Mouse (Mus musculus) right cerebral cortex, postnatal 10 days (tissue): ENCODE results near the gene Pik3r2.

Source experiments
- DNase-seq, 2 experiments: peaks; one replicate each; pipeline ENCODE4 v3.0.0; 2021; ENCODE audit warnings: low spot score in 2 of 2

The Pik3r2 gene

GRCm38 (mm10) chr8:70757523-70758307 lies 18.8 kb downstream of the Pik3r2 start:
- DNase-seq: peak; percentile 64 to 70

- peak in 1 of 2 experiments; percentile 31 for DNase-seq
Measured at GRCm38 (mm10) chr8:70756476-70757040, 20.0 kb downstream of the Pik3r2 start.

DNA sequence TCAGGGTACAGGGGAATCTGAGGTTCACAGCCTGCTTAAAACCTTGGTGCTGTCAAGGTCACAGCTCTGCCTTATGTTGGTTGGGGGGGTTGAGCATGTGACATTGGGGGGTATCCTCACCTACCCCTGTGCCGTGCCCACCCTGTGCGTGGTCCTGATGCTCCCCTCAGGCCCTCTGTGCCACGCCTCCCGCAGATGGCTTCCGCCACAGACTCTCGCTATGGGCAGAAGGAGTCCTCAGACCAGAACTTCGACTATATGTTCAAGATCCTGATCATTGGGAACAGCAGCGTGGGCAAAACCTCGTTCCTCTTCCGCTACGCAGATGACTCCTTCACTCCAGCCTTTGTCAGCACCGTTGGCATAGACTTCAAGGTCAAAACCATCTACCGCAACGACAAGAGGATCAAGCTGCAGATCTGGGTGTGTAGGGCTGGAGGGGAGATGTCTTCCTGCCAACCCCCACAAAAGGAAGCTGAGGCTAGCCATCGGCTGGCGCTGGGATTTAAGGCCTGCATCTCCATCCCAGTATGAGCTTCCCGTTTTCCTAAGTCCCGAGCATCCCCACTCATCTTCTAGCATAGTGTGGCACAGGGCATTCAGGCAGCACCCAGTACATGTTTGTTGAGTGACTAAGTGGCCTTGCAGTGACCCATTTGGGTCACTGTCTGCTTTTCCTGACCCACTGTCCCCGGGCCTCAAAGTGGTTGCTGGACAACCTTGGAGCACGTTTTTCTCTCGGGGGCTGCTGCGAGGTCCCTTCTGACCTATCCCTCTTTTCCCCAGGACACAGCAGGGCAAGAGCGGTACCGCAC lies 20.6 kb downstream of the Pik3r2 start:
- peak; percentile 44 to 50 for DNase-seq

- peak; percentile 90 for DNase-seq
Measured at GRCm38 (mm10) chr8:70754871-70755660, 21.4 kb downstream of the Pik3r2 start.

DNA sequence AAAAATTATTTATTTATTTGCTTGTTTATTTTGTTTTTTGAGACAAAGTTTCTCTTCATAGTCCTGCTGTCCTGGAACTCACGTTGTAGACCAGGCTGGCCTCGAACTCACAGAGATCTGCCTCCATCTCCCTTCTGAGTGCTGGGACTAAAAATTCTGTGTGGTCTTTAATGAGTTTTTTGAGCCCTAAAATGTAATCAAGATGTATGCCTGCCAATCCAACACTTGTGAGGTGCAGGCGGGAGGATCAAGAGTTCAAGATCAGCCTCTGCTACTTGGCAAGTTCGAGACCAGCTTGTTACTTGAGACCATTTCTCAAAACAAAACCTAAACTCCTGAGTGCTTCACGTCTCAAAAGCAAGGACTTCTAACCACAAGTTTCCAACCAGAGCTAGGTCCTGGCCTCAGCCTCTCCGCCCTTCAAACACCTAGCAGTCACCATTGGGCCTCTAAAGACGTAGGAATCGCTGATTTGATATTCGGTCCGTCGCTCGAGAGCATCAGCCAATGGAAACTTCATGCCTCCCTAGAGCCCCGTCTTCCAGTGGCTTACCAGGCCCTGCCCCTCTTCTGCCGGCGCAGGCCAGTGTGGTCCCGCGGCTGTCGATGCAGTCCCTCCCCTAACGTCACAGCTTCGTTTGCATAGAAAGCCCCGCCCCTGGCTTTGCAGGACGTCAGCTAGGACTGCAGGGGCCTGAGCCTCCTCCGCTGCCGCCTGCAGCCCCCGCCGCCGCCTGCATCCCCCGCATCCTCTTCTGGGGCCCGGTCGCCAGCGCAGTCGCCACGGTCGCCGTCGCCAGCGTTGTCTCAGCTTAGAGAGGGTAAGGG lies 22.3 kb downstream of the Pik3r2 start, which contains the start of gene Rab3a:
Rab3a (plus strand) TSS at position 637 of the 828 bp plus-strand sequence.
- DNase-seq: peak; percentile 98 to 99

DNA sequence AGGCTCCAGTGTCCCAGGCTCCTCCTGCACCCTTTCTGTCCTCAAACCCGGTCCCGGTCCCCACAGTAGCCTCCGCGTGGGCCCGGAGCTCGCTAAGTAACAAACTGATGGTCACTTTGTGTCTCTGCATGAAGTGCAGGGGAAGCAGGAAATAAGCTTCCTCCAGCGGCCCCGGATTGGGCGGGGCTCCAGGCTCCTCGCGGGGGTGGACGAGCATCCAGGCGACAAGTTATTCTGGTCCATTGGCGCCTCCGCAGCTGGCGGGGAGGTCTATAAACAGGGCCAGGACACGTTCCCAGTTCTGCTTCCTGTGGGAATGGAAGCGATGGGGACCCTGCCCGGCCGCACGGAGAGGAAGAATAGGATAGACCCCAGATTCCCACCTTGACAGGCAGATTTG lies 23.4 kb downstream of the Pik3r2 start:
- peak; percentile 89 for DNase-seq

DNA sequence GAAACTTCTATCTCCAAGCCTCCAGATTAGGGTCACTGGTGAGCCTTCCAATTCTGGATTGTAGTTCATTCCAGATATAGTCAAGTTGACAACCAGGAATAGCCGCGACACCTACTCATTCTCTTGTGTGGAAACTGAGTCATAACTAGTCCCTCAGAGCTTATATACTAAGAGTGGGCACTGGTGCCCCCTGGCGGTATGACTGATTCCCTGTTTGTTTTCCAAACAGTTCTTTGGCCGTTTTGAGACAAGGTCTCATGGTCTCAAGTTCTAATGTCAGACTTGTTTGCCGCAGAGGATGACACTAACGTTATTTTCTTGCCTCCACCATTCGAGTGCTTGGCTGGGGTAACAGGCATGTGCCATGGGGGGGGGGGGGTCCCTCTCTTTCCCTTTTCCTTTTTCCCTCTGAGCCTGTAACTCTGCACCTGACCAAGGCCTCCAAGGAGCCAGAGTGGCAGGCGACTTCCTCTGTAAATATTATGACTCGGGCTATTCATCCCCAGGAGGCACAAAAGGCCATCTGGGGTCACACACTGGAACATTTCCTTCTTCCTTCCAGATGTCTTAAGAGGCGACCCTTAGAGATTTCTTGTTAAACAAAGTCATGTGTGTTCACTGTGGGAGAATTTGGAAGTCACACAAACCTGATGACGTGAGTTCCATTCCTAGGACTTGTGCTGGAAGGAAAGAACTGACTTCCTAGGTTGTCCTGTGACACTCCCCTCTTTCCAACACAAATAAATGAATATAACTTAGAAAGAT lies 24.3 kb downstream of the Pik3r2 start:
- DNase-seq: peak; percentile 69 to 81

DNA sequence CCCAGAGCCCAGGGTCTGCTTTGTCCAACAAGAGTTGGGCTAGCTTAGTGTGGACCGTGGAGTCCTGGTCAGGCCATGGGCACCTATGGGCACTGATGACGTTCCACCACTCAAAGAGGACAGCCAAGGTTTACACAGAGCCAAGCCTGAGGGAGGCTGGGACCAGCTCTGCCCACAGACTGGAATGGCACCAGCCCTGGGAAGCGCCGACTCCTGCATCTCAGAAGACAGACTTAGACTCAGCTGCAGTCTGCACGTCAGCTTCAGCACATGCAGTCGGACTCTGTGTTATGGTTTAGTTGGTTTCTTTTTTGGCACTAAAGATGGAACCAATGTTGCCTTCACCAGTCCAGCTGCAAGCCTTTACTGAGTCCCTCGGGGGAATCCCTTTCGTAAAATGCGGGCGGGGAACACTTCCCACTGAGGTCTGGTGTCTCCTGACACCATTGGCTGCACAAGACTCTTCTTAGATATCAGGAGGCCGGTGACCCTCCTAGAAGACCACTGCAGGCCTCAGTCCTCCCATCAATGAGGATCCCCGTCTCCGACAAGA lies 26.3 kb downstream of the Pik3r2 start:
- DNase-seq: peak; percentile 28 to 47

GRCm38 (mm10) chr8:70749097-70749674 lies 27.3 kb downstream of the Pik3r2 start:
- peak in 1 of 2 experiments; percentile 30 for DNase-seq

DNA sequence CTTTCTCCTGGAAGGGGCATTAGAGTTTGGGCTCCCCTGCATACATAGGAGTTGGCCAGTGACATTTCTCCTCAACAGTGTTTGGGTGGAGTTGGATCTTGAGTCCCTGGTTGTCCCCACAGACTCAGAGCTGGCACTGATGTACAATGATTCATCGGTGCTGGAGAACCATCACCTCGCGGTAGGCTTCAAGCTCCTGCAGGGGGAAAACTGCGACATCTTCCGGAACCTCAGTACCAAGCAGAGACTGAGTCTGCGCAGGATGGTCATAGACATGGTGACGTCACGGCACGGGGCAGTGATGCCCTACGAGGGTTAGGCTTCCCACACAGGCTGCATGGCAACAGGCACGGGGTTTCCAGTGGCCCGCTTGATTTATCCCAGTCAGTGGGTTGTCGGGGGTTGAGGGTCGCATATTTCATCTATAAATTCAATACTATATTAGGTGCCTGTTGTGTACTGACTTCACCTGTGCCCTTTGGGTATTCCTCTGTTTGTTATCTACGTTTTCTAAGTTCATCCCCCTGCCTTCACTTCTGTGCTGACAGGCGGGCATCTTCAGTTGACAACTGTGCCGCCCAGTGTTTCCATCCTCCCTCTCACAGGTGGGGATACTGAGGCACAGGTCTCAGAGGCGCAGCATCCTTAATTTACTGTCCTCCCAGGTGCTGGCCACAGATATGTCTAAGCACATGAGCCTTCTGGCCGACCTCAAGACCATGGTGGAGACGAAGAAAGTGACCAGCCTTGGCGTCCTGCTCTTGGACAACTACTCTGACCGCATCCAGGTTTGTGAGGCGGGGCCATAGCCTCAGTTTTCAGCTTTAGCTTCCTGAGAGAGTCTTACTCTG lies 28.0 kb downstream of the Pik3r2 start:
- peak in 1 of 2 experiments; percentile 18 for DNase-seq

- DNase-seq: peak in 1 of 2 experiments; percentile 20
Measured at GRCm38 (mm10) chr8:70747211-70747890, 29.2 kb downstream of the Pik3r2 start.

DNA sequence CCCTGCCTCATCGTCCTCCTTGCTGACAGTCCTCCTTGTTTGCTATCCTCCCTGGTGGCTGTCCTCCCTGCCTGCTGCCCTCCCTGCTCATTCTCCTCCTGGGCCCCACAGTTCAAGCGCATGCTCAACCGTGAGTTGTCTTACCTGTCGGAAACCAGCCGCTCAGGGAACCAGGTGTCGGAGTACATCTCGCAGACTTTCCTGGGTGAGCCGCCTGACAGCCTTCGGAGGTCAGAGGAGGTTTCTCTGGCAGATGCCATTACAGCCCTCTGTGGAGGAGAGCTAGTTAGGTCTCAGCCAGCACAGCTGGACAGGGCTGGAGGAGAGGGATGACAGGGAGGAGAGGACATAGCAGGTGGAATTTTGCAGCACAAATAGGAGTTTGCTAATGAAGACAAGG lies 29.8 kb downstream of the Pik3r2 start:
- peak in 1 of 2 experiments; percentile 22 for DNase-seq

GRCm38 (mm10) chr8:70745691-70746220 lies 30.8 kb downstream of the Pik3r2 start:
- DNase-seq: peak in 1 of 2 experiments; percentile 17

- DNase-seq: peak in 1 of 2 experiments; percentile 19
Measured at GRCm38 (mm10) chr8:70744806-70745205, 31.7 kb downstream of the Pik3r2 start.

DNA sequence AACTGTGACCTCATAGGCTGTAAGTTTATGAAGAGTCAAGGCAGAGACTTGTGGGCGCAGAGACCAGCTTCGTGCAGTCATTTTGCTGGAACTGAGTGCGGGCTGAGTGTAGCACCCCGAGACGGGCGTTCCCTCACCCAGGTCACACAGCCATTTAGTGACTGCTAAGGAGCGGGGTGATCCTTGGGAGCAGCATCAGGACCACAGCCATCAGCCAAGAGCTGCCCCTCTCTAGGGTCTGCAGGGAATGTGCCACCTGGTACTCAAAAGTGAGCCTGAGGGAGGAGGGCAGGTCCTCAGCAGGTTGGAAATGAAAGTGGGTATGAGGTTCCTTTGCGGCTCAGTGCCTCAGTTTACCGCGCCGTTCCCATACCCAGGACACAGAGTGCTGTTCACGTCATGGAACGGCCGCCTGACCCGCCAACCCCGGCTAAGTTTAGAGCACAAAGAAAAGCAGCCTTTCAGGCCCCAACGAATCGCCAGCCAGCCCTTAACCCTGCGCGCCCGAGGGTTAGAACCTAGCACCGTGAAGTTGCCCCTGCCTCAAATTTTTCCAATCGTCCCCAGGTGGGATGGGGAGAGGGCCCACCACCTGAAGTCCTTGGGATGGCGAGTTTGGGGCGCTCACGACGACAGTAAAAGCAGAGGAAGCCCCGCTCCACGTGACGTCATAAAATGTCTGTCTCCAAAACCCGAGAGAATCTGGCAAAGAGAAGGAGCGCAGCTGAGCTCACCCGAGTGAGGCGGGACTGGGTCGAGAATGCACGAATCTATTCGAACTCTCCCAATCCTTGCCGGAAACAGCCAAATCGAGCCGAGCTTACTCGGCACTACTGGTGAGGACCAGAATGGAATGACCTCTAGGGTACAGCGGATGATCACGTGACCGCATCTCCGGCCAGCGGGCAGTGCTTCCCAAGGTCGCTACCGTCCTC lies 32.6 kb downstream of the Pik3r2 start:
- DNase-seq: peak; percentile 72 to 73
